Mouse (Mus musculus): ENCODE measurements around the gene Ddx58.

DNA sequence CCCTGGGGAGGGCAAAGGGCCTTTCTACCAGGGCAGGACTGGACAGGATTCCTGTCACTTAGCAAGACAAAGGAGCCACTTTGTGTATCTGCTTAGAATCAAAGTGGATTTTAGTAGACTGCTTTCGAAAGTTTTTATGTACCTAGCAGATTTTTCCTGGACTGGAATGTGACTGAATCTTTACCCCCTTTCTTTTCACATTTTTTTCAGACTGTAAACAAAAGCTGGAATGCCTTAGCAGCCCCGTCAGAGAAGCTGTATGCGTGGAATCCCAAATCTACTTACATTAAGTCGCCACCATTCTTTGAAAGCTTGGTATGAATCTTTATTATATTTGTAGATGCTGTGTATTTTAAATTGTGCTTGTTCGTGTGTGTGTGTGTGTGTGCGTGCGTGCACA, 51.7 kb downstream of the Ddx58 start:
- no peak for TF ChIP-seq CTCF (IDR thresholded peaks at IDR 0.05; ENCODE audit: low read depth)
- no peak for TF ChIP-seq EP300 (IDR thresholded peaks at IDR 0.05; ENCODE audit: low read depth)
